Mouse (Mus musculus): ENCODE data around the gene Mrtfb.

- no peak for TF ChIP-seq POLR2A (IDR thresholded peaks at IDR 0.05; ENCODE audit: low read depth, low read length)
- no peak for TF ChIP-seq CTCF (IDR thresholded peaks at IDR 0.05; ENCODE audit: borderline replicate concordance, insufficient read depth, low read length)
These were observed 193.2 kb downstream of the Mrtfb start for GRCm38 (mm10) chr16:13449491-13449890.
